Comparison of ENCODE assay signal across 23 mouse cellular contexts in genomic region chr15:50513036-50513435, GRCm38 (mm10).
"Had no signal": no experiment of that assay in that cellular context is flagged by ENCODE, and none has a peak within 500 bp of the region (broad histone marks: within the 10 kb centered on the region; RNA-seq: fewer than 3 reads in every experiment).

No protein-coding gene starts in this region.

- H3K27me3 ChIP-seq: hindbrain, embryonic 12.5 days; kidney, embryonic 15.5 days; limb, embryonic 12.5 days; liver, embryonic 12.5 days had no signal

- DNase-seq: gastrocnemius, adult 2 months; gastrocnemius, postnatal 10 days; gastrocnemius, postnatal 25 days; heart, adult 18-20 months; heart, postnatal 10 days; heart, postnatal 4 days; kidney, adult 11 months; kidney, adult 2 months; kidney, adult 9 months; kidney, postnatal 14 days; kidney, postnatal 36 days had no signal

- H3K9ac ChIP-seq: heart, embryonic 12.5 days; hindbrain, embryonic 12.5 days; hindbrain, embryonic 14.5 days; kidney, embryonic 15.5 days; limb, embryonic 12.5 days; liver, embryonic 12.5 days; liver, embryonic 14.5 days had no signal

- H3K9me3 ChIP-seq: heart, embryonic 10.5 days; heart, embryonic 12.5 days; hindbrain, embryonic 10.5 days; hindbrain, embryonic 12.5 days; kidney, embryonic 15.5 days; limb, embryonic 10.5 days; limb, embryonic 12.5 days; liver, embryonic 12.5 days had no signal

- H3K4me3 ChIP-seq: gastrocnemius, adult 2 months; heart, embryonic 10.5 days; heart, embryonic 12.5 days; hindbrain, embryonic 10.5 days; hindbrain, embryonic 12.5 days; kidney, embryonic 15.5 days; left cerebral cortex, adult 2 months; limb, embryonic 10.5 days; limb, embryonic 12.5 days; liver, embryonic 12.5 days had no signal

- H3K4me1 ChIP-seq: hindbrain, embryonic 10.5 days; hindbrain, embryonic 12.5 days; kidney, embryonic 15.5 days; limb, embryonic 10.5 days; limb, embryonic 12.5 days had no signal

- H3K27ac ChIP-seq: gastrocnemius, adult 2 months; heart, embryonic 10.5 days; hindbrain, embryonic 10.5 days; hindbrain, embryonic 12.5 days; hindbrain, embryonic 14.5 days; kidney, embryonic 15.5 days; kidney, postnatal 0 days; left cerebral cortex, adult 2 months; limb, embryonic 10.5 days; limb, embryonic 12.5 days; liver, embryonic 12.5 days; liver, embryonic 14.5 days had no signal

- H3K36me3 ChIP-seq: heart, embryonic 10.5 days; heart, embryonic 12.5 days; hindbrain, embryonic 10.5 days; hindbrain, embryonic 12.5 days; kidney, embryonic 15.5 days; limb, embryonic 10.5 days; limb, embryonic 12.5 days; liver, embryonic 12.5 days had no signal
